Mouse (Mus musculus) midbrain, embryonic 12.5 days (tissue): ENCODE measurements at regions not wholly inside any gene's neighbourhood (a gene's known extent, or its start where the extent isn't known, plus 50 kb on each side); places are given as distances from the start of the nearest gene placed in this dataset.

Source experiments
- ATAC-seq: fragments of 200-750 bp; cut with Nextera tagmentation; 2 replicates; pipeline ENCODE4 v1.8.0; 2017; ENCODE audit warnings: low read depth, moderate TSS enrichment, moderate library complexity; ENCODE audit not compliant: low FRiP score
- H3K27ac ChIP-seq: fragments of 300-500 bp; sonication (generic); replicated peaks from 2 replicates; pipeline ENCODE4 v1.5.1; 2016; ENCODE audit warnings: mild to moderate bottlenecking
- H3K27me3 ChIP-seq: fragments of 300-500 bp; sonication (generic); 2 replicates; pipeline ENCODE4 v1.6.1; 2016; ENCODE audit warnings: mild to moderate bottlenecking
- H3K36me3 ChIP-seq: fragments of 300-500 bp; sonication (generic); 2 replicates; pipeline ENCODE4 v1.6.1; 2016
- H3K4me1 ChIP-seq: fragments of 300-500 bp; sonication (generic); 2 replicates; pipeline ENCODE4 v1.6.1; 2016
- H3K4me2 ChIP-seq: fragments of 300-500 bp; sonication (generic); replicated peaks from 2 replicates; pipeline ENCODE4 v1.6.1; 2016; ENCODE audit warnings: mild to moderate bottlenecking, moderate library complexity
- H3K4me3 ChIP-seq: fragments of 300-500 bp; sonication (generic); 2 replicates; pipeline ENCODE4 v1.5.1; 2016; ENCODE audit warnings: mild to moderate bottlenecking
- H3K9ac ChIP-seq: fragments of 300-500 bp; sonication (generic); replicated peaks from 2 replicates; pipeline ENCODE4 v1.6.1; 2016; ENCODE audit warnings: mild to moderate bottlenecking, moderate library complexity
- H3K9me3 ChIP-seq: fragments of 300-500 bp; sonication (generic); 2 replicates; pipeline ENCODE4 v1.6.1; 2016; ENCODE audit warnings: mild to moderate bottlenecking
- WGBS: fragments of 180-500 bp; shearing (Covaris S2); methylation state at CpG from one replicate; pipeline ENCODE4 v1.1.7; 2016; 5-methylcytosine and 5-hydroxymethylcytosine counted together

DNA sequence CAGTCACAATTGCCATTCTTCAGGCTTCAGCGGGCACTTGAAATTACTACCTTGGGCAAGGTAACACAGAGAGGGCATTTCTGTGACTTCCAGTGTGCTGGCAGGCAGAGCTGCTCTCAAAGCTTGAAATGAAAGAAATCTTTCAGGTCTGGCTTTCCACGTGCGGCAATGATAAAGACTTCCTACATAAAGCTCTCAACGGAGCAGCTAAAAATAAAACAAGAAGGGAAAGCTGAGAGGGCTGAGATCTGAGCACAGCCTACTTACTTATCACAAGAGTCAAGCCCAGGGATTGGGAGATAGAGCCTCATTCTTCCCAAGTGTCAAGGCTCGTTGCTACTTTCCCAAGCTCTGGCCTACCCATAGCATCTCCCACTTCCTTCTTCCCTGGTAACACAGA, 274.6 kb upstream of the Rack1 start:
- Histone ChIP-seq H3K27ac (no peak overlapping the region), H3K4me2 (no peak overlapping the region), H3K36me3 (no peaks in the 10 kb centered on the region), H3K9me3 (no peaks in the 10 kb centered on the region), H3K9ac (no peak overlapping the region), H3K4me3 (no peak overlapping the region), H3K4me1 (no peaks in the 10 kb centered on the region), H3K27me3 (no peaks in the 10 kb centered on the region)
- 88% methylated on average over 5 of the region's 5 CpGs for WGBS
- no peak for ATAC-seq

DNA sequence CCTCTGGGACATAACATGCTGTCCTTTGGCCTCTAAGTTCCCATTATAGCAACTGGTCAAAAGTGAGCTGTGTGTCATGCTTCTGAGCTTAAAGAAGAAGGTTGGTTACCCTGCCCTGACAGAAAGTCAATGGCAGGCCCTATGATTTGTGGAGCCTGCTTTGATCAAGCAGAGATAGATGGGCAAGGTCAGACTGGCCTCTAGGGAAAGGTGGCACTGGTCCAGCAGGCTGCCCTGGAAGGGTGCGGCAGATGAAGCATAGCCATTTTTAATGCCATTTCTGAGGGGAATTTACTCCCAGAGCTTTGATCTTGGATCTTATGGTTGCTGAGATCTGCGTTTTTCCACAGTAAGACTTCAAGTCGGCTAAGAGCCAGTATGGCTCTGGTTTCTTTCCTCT, 293.2 kb upstream of the Rack1 start:
- H3K27ac ChIP-seq, result no peak overlapping the region
- no peaks in the 10 kb centered on the region for H3K36me3 ChIP-seq
- H3K9ac ChIP-seq, result no peak overlapping the region
- WGBS, result 88% methylated on average over 3 of the region's 3 CpGs
- peaks cover 10% of the 10 kb centered on the region for H3K4me1 ChIP-seq
- no peaks in the 10 kb centered on the region for H3K9me3 ChIP-seq
- no peak overlapping the region for H3K4me2 ChIP-seq
- no peak overlapping the region for H3K4me3 ChIP-seq
- ATAC-seq, result no peak
- no peaks in the 10 kb centered on the region for H3K27me3 ChIP-seq

DNA sequence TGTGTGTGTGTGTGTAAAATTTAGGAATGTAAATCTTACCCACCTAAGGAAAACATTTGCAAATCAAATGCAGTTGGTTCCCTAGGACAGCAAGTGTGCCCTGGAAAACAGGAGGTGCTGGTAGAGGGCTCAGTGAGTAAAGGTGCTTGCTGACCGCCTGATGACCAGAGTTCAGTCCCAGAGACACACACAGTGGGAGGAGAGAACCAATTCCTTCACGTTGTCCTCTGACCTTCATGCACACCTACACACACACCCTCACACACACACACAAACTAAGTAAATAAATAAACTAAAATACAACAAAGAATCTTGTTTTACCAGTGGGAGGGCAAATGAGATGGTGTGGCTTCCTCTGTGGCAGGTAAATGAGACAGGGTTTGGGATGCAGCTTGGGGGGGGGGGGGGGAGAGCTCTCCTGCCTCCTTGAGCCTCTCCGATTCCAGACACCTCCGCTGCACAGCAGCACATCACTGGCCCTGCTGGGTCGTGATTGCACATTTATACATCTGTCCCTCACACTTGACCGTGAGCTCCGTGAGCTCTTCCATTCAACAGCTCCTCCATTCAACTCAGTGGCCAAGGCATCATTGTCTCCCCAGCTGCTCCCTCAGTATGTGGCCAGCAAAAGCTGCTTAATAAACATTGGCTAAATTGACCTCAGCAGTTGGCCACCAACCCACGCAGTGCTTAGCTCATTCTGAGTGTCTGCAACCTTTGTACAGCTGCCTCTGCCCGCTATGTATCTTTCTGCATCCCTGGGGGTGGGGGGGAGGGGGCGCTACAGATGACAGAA, 297.9 kb upstream of the Rack1 start:
- Histone ChIP-seq H3K9me3 (no peaks in the 10 kb centered on the region), H3K27me3 (no peaks in the 10 kb centered on the region), H3K9ac (no peak overlapping the region), H3K36me3 (no peaks in the 10 kb centered on the region), H3K4me3 (no peak overlapping the region), H3K27ac (no peak overlapping the region), H3K4me2 (peak overlapping the region; percentile 16), H3K4me1 (peaks cover 10% of the 10 kb centered on the region)
- peak; percentile 90 for ATAC-seq
- 10% methylated on average over 9 of the region's 10 CpGs for WGBS

DNA sequence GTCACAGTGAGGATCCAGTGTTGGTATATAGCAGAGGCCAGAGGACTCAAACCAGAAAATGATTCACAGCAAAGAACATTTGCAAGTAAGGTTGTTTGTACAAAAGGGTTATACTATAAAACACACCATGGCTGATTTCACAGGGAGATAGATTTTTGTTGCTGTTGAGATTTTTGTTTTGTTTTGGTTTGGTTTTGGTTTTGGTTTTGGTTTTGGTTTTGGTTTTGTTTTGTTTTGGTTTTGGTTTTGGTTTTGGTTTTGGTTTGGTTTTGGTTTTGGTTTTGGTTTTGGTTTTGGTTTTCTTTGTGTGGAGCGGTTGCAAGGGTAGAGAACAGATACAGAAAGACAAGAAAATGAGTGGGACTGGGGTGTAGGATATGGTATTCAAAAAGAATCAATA, 301.1 kb upstream of the Rack1 start:
- H3K27me3 ChIP-seq, result no peaks in the 10 kb centered on the region
- ATAC-seq, result no peak

DNA sequence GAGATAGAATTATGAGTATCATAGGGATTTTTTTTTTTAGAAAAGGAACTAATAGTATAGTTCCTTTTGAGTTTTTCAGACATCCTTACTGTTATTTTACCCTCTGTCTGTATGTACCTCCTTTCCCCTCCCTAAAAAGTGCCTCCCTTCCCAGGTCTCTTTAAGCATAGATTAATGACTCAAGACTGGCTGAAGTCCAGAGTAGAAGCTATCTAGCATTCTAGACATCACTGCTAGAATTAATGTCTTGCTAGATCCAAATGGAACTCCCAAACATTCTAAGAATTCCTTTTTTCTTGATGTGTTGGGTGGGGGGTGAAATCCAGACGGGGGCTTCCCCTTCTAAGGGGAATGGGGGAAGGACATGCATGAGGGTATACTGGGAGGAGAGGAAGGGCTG, 311.8 kb upstream of the Rack1 start:
- Histone ChIP-seq H3K4me1 (no peaks in the 10 kb centered on the region), H3K27me3 (no peaks in the 10 kb centered on the region), H3K4me2 (no peak overlapping the region), H3K4me3 (no peak overlapping the region), H3K36me3 (no peaks in the 10 kb centered on the region), H3K9ac (no peak overlapping the region), H3K27ac (no peak overlapping the region), H3K9me3 (no peaks in the 10 kb centered on the region)
- ATAC-seq, result no peak
- WGBS, result 76% methylated on average over 1 of the region's 1 CpGs

More for the DNA sequence above, 301.1 kb upstream of the Rack1 start:
- Histone ChIP-seq H3K36me3 (no peaks in the 10 kb centered on the region), H3K4me3 (no peak overlapping the region), H3K9me3 (no peaks in the 10 kb centered on the region), H3K4me1 (peaks cover 10% of the 10 kb centered on the region), H3K9ac (no peak overlapping the region), H3K27ac (no peak overlapping the region), H3K4me2 (no peak overlapping the region)
- WGBS, result 89% methylated on average over 1 of the region's 1 CpGs

DNA sequence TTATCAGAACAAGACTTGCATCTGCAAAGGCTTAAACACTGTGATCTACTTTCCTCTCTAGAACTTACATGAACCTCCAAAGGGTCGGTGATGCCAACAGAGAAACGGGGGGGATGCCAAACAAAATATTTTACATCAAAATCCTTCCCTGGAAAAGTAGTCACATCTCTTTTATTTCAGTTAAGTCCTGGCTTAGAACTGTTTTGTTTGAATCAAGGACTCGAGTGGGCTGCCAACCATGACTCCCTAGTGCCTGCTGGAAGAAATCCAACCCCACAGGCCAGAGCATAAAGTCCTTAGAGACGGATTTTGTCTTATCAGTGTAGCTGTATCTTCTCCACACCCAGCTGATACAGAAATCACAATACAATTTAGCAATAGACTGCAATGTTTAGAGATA, 336.1 kb upstream of the Rack1 start:
- Histone ChIP-seq H3K9me3 (no peaks in the 10 kb centered on the region), H3K36me3 (no peaks in the 10 kb centered on the region), H3K27me3 (no peaks in the 10 kb centered on the region), H3K4me3 (no peak overlapping the region), H3K4me2 (no peak overlapping the region), H3K27ac (no peak overlapping the region), H3K9ac (no peak overlapping the region), H3K4me1 (no peaks in the 10 kb centered on the region)
- 75% methylated on average over 4 of the region's 4 CpGs for WGBS
- ATAC-seq, result no peak

DNA sequence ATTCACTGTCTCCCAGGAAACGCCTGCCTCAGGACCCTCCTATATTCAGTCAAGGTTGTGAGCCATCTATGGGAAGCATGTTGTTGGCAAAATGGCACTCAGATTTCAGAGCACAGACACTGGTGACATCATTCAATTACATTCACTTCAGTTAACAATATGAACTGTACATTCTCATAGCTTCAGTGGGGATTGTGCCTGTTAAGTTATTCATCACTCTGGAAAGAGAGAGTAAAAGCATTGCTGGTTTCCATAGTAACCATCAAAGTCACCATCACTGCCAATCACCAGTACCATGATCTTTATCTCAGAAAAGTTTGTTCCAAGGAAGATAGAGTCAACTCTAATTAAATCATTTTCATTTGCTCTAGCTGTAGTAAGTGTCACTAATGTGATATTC, 350.2 kb upstream of the Rack1 start:
- Histone ChIP-seq H3K9me3 (no peaks in the 10 kb centered on the region), H3K4me2 (no peak overlapping the region), H3K27me3 (no peaks in the 10 kb centered on the region), H3K27ac (no peak overlapping the region), H3K9ac (no peak overlapping the region), H3K4me1 (no peaks in the 10 kb centered on the region), H3K36me3 (no peaks in the 10 kb centered on the region), H3K4me3 (no peak overlapping the region)
- no peak for ATAC-seq
- WGBS, result 81% methylated on average over 1 of the region's 1 CpGs

DNA sequence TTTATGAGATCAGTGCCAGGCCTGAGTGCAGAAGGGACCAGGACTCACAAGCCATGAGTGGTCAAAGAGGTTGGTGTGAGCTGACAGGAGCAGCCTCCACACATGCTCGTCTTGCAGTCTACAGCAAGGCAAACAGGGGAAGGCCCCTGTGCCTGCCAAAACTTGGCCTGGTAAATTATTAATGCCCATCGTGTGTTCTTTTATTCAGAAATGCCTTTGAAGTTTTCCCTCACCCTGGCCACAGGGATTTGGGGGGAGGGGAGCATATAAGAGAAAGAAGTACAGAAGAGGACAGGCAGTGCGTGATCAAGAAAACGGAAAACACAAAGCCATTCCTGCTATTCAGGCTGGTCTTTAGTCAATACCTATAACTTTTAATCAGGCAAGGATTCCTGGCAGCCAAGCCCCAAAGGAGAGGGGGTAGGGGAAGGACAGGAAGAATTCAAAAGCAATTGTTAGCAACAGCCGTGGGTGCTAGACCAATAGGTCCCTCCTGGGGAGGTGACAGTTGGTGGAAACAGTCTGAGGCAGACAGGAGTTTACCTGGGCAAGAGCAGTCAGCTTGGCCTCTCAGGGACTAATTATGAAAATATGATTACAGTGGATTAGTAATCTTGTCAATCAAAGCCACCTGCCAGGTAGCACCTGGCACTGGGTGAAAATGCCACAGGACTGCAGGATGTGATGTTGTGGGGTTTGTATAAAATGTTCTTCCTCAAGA, 357.4 kb upstream of the Rack1 start:
- H3K4me2 ChIP-seq, result no peak overlapping the region
- H3K27me3 ChIP-seq, result no peaks in the 10 kb centered on the region
- H3K4me1 ChIP-seq, result no peaks in the 10 kb centered on the region
- no peaks in the 10 kb centered on the region for H3K9me3 ChIP-seq
- no peak overlapping the region for H3K4me3 ChIP-seq
- H3K36me3 ChIP-seq, result no peaks in the 10 kb centered on the region
- 50% methylated on average over 5 of the region's 5 CpGs for WGBS
- peak; percentile 71 for ATAC-seq
- H3K9ac ChIP-seq, result no peak overlapping the region
- peak overlapping the region; percentile 16; the same call in 1 of the 2 replicates for H3K27ac ChIP-seq

DNA sequence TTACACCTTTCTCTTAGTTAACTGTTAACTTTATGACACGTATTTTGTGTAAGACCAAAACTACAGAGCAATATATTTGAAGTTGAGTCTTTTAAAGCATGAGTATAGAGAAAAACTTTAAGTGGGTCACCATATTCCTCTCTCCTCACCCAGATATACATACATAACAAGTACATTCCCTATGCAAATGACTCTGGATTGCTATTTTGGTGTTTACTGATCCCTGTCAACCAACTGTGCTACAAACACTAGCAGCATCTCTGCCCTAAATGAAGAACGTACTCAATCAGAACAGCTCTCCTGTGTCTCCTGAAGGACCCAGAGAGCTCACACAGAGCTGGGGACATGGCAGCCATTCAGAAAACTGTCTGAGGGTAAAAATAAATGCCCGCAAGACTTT, 363.4 kb upstream of the Rack1 start:
- no peaks in the 10 kb centered on the region for H3K36me3 ChIP-seq
- 92% methylated on average over 3 of the region's 3 CpGs for WGBS

DNA sequence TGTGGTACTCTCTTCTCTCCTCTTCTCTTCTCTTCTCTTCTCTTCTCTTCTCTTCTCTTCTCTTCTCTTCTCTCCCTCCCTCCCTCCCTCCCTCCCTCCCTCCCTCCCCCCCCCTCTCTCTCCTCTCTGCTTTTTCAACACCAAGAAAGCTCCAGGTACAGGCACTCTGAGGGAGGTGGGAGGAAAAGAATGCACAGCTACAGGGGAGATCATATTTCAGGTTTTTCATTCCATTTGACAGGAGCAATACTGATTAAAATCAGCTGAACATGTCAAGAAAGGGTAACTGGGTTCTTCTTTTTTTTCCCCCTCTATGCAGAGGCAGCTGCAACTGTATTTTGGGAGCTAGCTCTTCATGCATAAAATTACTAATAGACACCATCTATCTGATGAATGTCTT, 368.8 kb upstream of the Rack1 start:
- H3K27me3 ChIP-seq, result no peaks in the 10 kb centered on the region
- no peak for ATAC-seq
- H3K36me3 ChIP-seq, result no peaks in the 10 kb centered on the region
- H3K9ac ChIP-seq, result no peak overlapping the region
- H3K4me3 ChIP-seq, result no peak overlapping the region
- no peaks in the 10 kb centered on the region for H3K4me1 ChIP-seq
- no peaks in the 10 kb centered on the region for H3K9me3 ChIP-seq
- H3K27ac ChIP-seq, result no peak overlapping the region
- no peak overlapping the region for H3K4me2 ChIP-seq

More for the DNA sequence above, 363.4 kb upstream of the Rack1 start:
- Histone ChIP-seq H3K27ac (no peak overlapping the region), H3K4me2 (no peak overlapping the region), H3K27me3 (no peaks in the 10 kb centered on the region), H3K9me3 (no peaks in the 10 kb centered on the region), H3K4me3 (no peak overlapping the region), H3K9ac (no peak overlapping the region), H3K4me1 (no peaks in the 10 kb centered on the region)
- no peak for ATAC-seq

DNA sequence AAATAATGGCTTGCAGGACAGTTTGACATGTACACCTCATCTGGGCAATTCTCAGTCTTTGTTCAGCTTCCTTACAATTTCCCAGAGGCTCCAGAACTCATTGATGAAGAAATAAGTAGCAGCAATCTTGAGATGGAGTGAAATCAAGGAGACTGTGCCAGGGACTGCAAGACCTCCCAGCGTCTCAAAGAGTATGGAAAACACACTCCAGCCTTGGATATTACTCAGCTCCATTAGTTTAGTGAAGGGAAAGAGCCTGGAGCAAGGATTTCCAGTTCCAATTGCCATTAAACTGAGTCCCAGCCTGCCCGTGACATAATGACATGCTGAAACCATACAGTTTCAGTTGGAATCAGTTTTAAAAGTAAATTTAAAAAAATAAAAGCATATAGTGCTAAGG, 372.7 kb upstream of the Rack1 start:
- Histone ChIP-seq H3K27me3 (no peaks in the 10 kb centered on the region), H3K9ac (no peak overlapping the region), H3K4me1 (no peaks in the 10 kb centered on the region), H3K9me3 (no peaks in the 10 kb centered on the region), H3K4me2 (no peak overlapping the region), H3K36me3 (no peaks in the 10 kb centered on the region), H3K4me3 (no peak overlapping the region), H3K27ac (no peak overlapping the region)
- WGBS, result 74% methylated on average over 2 of the region's 2 CpGs
- no peak for ATAC-seq

DNA sequence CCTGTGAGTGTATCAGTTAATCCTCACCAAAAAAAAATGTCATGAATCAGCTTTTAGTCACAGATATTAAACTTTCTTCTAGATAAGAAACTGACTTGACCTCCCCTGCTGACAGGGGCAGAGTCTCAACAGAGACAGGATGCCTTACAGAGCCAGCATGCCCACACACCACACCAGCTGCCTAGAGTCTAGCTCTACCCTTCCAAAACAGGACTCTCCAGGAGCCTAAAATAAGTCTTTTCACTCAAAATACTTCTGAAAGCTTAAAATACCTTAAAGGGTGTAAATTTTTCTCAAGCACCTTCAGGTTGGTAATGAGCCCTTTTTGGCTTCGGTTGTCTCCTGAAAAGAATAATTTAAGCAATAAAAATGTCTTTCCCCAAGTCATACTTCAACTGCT, 373.7 kb upstream of the Rack1 start:
- H3K9ac ChIP-seq, result no peak overlapping the region
- H3K27ac ChIP-seq, result no peak overlapping the region
- no peaks in the 10 kb centered on the region for H3K27me3 ChIP-seq
- H3K36me3 ChIP-seq, result no peaks in the 10 kb centered on the region
- no peak overlapping the region for H3K4me2 ChIP-seq
- no peak overlapping the region for H3K4me3 ChIP-seq
- H3K4me1 ChIP-seq, result no peaks in the 10 kb centered on the region
- no peak for ATAC-seq
- H3K9me3 ChIP-seq, result no peaks in the 10 kb centered on the region
- 89% methylated on average over 1 of the region's 1 CpGs for WGBS
